Mouse (Mus musculus) kidney, embryonic 14.5 days (tissue): ENCODE data around the gene B4galt1. TPM values are rescaled to one million over a fixed set of nuclear protein-coding genes. Genes with fewer than 3 reads are reported as not detected.

ENCODE experiments used
- ATAC-seq: fragments of 200-750 bp; cut with Nextera tagmentation; 2 replicates; pipeline ENCODE4 v1.8.0; 2017; ENCODE audit warnings: moderate number of reproducible peaks, mild to moderate bottlenecking, moderate TSS enrichment, moderate library complexity; ENCODE audit not compliant: low FRiP score, low TSS enrichment
- H3K27ac ChIP-seq: fragments of 300-500 bp; sonication (generic); 2 replicates; pipeline ENCODE4 v1.5.1; 2014; ENCODE audit warnings: low read depth, mild to moderate bottlenecking, low read length, moderate library complexity, mixed read lengths
- H3K27me3 ChIP-seq: fragments of 300-500 bp; sonication (generic); 2 replicates; pipeline ENCODE4 v1.6.1; 2014; ENCODE audit warnings: mild to moderate bottlenecking, low read length; ENCODE audit not compliant: control insufficient read depth, insufficient read depth
- H3K36me3 ChIP-seq: fragments of 300-500 bp; sonication (generic); 2 replicates; pipeline ENCODE4 v1.6.1; 2014; ENCODE audit warnings: low read length, mixed read lengths; ENCODE audit not compliant: control insufficient read depth, insufficient read depth
- H3K4me1 ChIP-seq: fragments of 300-500 bp; sonication (generic); 2 replicates; pipeline ENCODE4 v1.6.1; 2014; ENCODE audit warnings: low read length, mixed read lengths; ENCODE audit not compliant: control insufficient read depth, insufficient read depth
- H3K4me2 ChIP-seq: fragments of 300-500 bp; sonication (generic); replicated peaks from 2 replicates; pipeline ENCODE4 v1.6.1; 2014; ENCODE audit warnings: low read depth, mild to moderate bottlenecking, low read length
- H3K4me3 ChIP-seq: fragments of 300-500 bp; sonication (generic); 2 replicates; pipeline ENCODE4 v1.5.1; 2014; ENCODE audit warnings: mild to moderate bottlenecking, low read length
- H3K9ac ChIP-seq: fragments of 300-500 bp; sonication (generic); 2 replicates; pipeline ENCODE4 v1.6.1; 2014; ENCODE audit warnings: low read depth, mild to moderate bottlenecking, low read length, moderate library complexity
- H3K9me3 ChIP-seq: fragments of 300-500 bp; sonication (generic); 2 replicates; pipeline ENCODE4 v1.6.1; 2016; ENCODE audit warnings: low read length; ENCODE audit not compliant: control insufficient read depth
- WGBS: fragments of 180-500 bp; shearing (Covaris S2); extraction: QIAGEN DNeasy Blood & Tissue Kit; methylation state at CpG from one replicate; pipeline ENCODE4 v1.1.7; 2014; 5-methylcytosine and 5-hydroxymethylcytosine counted together
- polyA plus RNA-seq: library from polyadenylated mRNA; unstranded; fragments of >200 nt; fragmentation: Nextera tagmentation; extraction: Ambion mirVana; gene quantifications from 2 replicates; pipeline ENCODE4 v1.2.1, GENCODE M21; 2014

The B4galt1 gene
- polyA plus RNA-seq, 1 experiment from 2014 or later, result 45.8 TPM

GRCm38 (mm10) chr4:40889252-40889651 is 35.4 kb upstream of the B4galt1 start:
- Histone ChIP-seq H3K36me3 (no peaks in the 10 kb centered on the region), H3K4me1 (no peaks in the 10 kb centered on the region), H3K9me3 (no peaks in the 10 kb centered on the region), H3K27me3 (no peaks in the 10 kb centered on the region), H3K4me3 (no peak overlapping the region), H3K4me2 (no peak overlapping the region), H3K27ac (no peak overlapping the region), H3K9ac (no peak overlapping the region)
- no peak for ATAC-seq
- WGBS, result 10% methylated on average over 3 of the region's 3 CpGs

- no peak overlapping the region for H3K4me3 ChIP-seq
- H3K9ac ChIP-seq, result no peak overlapping the region
- no peak overlapping the region for H3K4me2 ChIP-seq
- no peak for ATAC-seq
- H3K4me1 ChIP-seq, result no peaks in the 10 kb centered on the region
- no peak overlapping the region for H3K27ac ChIP-seq
- no peaks in the 10 kb centered on the region for H3K36me3 ChIP-seq
- no peaks in the 10 kb centered on the region for H3K9me3 ChIP-seq
- WGBS, result 52% methylated on average over 11 of the region's 11 CpGs
- H3K27me3 ChIP-seq, result no peaks in the 10 kb centered on the region
Measured at GRCm38 (mm10) chr4:40888839-40889238, 35.0 kb upstream of the B4galt1 start.

DNA sequence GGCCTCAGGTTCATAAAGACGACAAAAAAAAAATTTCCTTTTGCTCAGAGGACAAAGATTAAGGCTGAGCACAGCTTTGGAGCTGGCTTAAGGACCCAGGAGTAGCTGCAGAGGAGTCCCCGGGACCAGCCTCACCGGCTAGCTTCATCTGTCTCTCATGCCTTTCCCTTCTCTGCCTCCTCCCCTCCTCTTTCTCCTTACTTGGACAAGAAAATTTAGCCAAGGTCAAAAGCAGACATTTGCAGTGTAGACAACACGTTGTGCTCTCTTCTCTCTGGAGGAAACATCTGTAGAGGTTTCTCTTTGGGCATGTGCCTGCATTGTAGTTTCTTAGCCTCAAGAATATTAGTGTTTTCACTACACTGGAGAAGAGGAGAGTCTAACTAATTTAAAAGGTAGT is 32.1 kb upstream of the B4galt1 start:
- Histone ChIP-seq H3K4me3 (no peak overlapping the region), H3K36me3 (no peaks in the 10 kb centered on the region), H3K4me1 (no peaks in the 10 kb centered on the region), H3K4me2 (no peak overlapping the region), H3K9me3 (no peaks in the 10 kb centered on the region), H3K27ac (no peak overlapping the region), H3K27me3 (no peaks in the 10 kb centered on the region), H3K9ac (no peak overlapping the region)
- WGBS, result 64% methylated on average over 4 of the region's 4 CpGs
- no peak for ATAC-seq

DNA sequence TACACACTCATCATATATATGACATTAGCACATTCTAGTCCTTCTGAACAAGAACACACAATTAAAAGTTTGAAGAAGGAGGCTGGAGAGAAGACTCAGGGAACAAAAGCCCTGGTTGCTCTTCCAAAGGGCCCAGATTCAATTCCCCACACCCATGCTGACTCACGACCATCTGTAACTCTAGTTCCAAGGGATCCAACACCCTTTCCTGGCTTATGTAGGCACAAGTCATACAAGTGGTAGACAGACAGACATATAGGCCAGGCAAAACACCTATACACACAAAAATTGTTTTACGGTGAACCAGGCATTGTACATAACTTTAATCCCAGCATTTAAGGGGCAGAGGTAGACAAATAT is 31.3 kb upstream of the B4galt1 start:
- Histone ChIP-seq H3K4me3 (no peak overlapping the region), H3K27ac (no peak overlapping the region)
- 71% methylated on average over 2 of the region's 2 CpGs for WGBS

DNA sequence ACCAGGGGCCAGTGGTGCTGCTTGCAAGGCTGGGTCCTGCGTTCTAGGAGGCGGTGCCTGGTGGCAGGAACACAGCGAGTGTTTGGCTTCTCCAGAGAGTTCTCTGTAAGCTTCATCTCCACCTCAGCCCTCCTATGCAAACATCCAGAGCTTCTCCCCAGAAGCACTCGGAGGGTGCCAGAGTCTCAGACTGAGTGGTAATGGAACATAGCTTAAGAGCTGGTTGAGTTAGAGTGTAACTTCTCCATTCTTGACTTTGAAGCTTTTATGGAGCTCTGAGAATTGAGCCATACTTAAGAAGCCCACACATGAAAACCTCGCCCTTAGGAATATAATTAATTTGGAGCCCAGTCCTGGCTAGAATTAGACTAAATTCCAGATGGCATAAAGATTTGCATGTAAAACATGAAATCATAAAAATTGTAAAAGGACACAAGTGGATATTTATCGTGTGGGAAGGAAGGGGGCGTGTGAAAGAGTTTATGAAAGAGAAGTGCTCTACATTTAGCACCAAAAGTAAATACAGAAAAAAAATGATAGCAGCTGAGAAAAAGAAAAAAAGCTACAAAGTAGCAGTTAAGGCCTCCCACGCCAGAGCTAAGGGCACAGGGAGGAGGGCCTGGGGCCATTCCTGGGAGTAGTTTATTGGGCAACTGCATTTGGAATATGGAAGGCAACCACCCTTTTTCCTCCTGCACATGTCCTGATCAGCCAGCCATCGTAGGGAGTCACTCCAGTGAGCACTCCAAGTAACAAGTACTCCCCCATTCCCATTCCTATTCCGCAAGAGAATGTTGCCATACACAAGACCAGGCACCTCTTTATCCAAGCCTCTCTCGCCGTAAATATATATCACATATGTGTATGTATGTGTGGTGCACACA is 30.7 kb upstream of the B4galt1 start:
- H3K9ac ChIP-seq, result no peak overlapping the region
- H3K9me3 ChIP-seq, result no peaks in the 10 kb centered on the region
- no peak overlapping the region for H3K4me3 ChIP-seq
- no peaks in the 10 kb centered on the region for H3K36me3 ChIP-seq
- no peak for ATAC-seq
- H3K4me1 ChIP-seq, result no peaks in the 10 kb centered on the region
- H3K4me2 ChIP-seq, result no peak overlapping the region
- 73% methylated on average over 12 of the region's 12 CpGs for WGBS
- H3K27me3 ChIP-seq, result no peaks in the 10 kb centered on the region
- H3K27ac ChIP-seq, result no peak overlapping the region

More for the DNA sequence above, 31.3 kb upstream of the B4galt1 start:
- no peaks in the 10 kb centered on the region for H3K4me1 ChIP-seq
- no peak for ATAC-seq
- no peaks in the 10 kb centered on the region for H3K27me3 ChIP-seq
- no peaks in the 10 kb centered on the region for H3K36me3 ChIP-seq
- H3K9me3 ChIP-seq, result no peaks in the 10 kb centered on the region
- H3K4me2 ChIP-seq, result no peak overlapping the region
- no peak overlapping the region for H3K9ac ChIP-seq

DNA sequence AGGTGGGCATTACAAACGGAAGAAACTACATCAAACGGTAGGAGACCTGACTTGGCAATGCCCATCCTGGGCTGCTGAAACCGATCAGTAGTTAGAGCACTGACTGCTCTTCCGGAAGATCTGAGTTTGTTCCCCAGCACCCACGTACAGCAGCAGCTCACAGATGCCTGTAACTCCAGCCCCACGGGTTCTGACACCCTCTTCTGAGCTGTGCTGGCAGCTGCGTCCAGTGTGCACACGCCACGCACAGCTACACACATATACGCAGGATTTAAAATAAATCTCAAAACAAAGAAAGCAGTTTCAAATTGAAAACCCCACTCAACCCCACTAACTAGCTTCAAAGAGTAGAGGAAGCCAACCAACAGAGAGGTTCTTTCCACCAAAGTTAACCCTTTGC is 29.4 kb upstream of the B4galt1 start:
- no peaks in the 10 kb centered on the region for H3K27me3 ChIP-seq
- no peak overlapping the region for H3K9ac ChIP-seq
- no peak for ATAC-seq
- WGBS, result 85% methylated on average over 10 of the region's 10 CpGs
- H3K4me1 ChIP-seq, result no peaks in the 10 kb centered on the region
- H3K4me2 ChIP-seq, result no peak overlapping the region
- H3K4me3 ChIP-seq, result no peak overlapping the region
- H3K27ac ChIP-seq, result no peak overlapping the region
- H3K9me3 ChIP-seq, result no peaks in the 10 kb centered on the region
- no peaks in the 10 kb centered on the region for H3K36me3 ChIP-seq

GRCm38 (mm10) chr4:40877528-40877927 is 23.7 kb upstream of the B4galt1 start:
- no peak for ATAC-seq
- Histone ChIP-seq H3K27me3 (no peaks in the 10 kb centered on the region), H3K27ac (0 out of 2 replicates have a peak overlapping the region, but pooled peaks have one; percentile 9), H3K4me2 (no peak overlapping the region), H3K36me3 (no peaks in the 10 kb centered on the region), H3K4me1 (peaks cover 27% of the 10 kb centered on the region), H3K9me3 (no peaks in the 10 kb centered on the region), H3K4me3 (no peak overlapping the region), H3K9ac (no peak overlapping the region)
- WGBS, result 74% methylated on average over 5 of the region's 5 CpGs

GRCm38 (mm10) chr4:40876814-40877371 is 23.1 kb upstream of the B4galt1 start:
- no peak overlapping the region for H3K4me2 ChIP-seq
- peaks cover 27% of the 10 kb centered on the region for H3K4me1 ChIP-seq
- H3K9ac ChIP-seq, result no peak overlapping the region
- WGBS, result 35% methylated on average over 12 of the region's 12 CpGs
- H3K36me3 ChIP-seq, result no peaks in the 10 kb centered on the region
- H3K27ac ChIP-seq, result no peak overlapping the region; the same call in 1 of the 2 replicates
- H3K4me3 ChIP-seq, result no peak overlapping the region
- H3K27me3 ChIP-seq, result no peaks in the 10 kb centered on the region
- 0 out of 2 replicates have a peak, but pooled peaks have one; percentile 29 for ATAC-seq
- H3K9me3 ChIP-seq, result no peaks in the 10 kb centered on the region

DNA sequence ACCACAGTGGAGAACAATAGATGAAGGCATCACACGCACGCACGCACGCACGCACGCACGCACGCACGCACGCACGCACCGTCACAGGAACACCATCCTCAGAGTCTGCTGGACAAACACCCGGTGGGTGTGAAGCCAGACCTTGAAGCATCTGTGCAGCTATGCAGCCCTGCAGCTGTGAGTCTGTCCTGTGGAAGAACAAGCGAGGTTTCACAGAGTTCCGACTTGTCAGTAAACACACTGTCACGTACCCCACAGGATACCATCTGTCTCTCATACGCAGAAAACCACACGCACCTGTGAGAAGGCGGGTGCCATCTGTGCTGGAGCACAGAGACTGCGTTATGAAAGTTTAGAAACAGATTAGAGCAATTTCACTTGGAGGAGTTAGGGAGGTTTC is 22.0 kb upstream of the B4galt1 start:
- ATAC-seq, result no peak
- no peak overlapping the region for H3K4me2 ChIP-seq
- no peaks in the 10 kb centered on the region for H3K36me3 ChIP-seq
- H3K4me1 ChIP-seq, result peaks cover 27% of the 10 kb centered on the region
- H3K9me3 ChIP-seq, result no peaks in the 10 kb centered on the region
- H3K27me3 ChIP-seq, result no peaks in the 10 kb centered on the region
- 89% methylated on average over 20 of the region's 20 CpGs for WGBS
- H3K4me3 ChIP-seq, result no peak overlapping the region
- H3K27ac ChIP-seq, result no peak overlapping the region
- H3K9ac ChIP-seq, result no peak overlapping the region
